ENCODE assay signal across 9 mouse cellular contexts in genomic region chr14:37033241-37033640, GRCm38 (mm10). TPM values are rescaled to one million over a fixed set of nuclear protein-coding genes. Genes with fewer than 3 reads are reported as not detected.
A peak's percentile ranks its signal among the peaks of the same experiment; 100 is the strongest.
DNase-seq lines count a peak whose midpoint lies in the region; ATAC-seq and TF ChIP-seq lines count a peak whose summit lies in the region.
"Had no signal": no experiment of that assay in that cellular context is flagged by ENCODE, and none has a peak within 500 bp of the region (broad histone marks: within the 10 kb centered on the region; RNA-seq: fewer than 3 reads in every experiment).

No protein-coding gene starts in this region.

- H3K4me2 ChIP-seq in intestine, postnatal 0 days (replicated peaks; ENCODE audit: low read depth), result no peak overlapping the region
- H3K4me2 ChIP-seq in myocyte (ENCODE audit: low read depth), result peak overlapping the region; percentile 99
- no peak overlapping the region for H3K4me2 ChIP-seq in stomach, postnatal 0 days (replicated peaks; ENCODE audit: low read depth)
- H3K4me2 ChIP-seq: embryonic facial prominence, embryonic 15.5 days had no signal

- intact Hi-C loops in left cerebral cortex, postnatal 4 days (cut with DNase I), result loop anchor here (2.0 kb wide), 1 partner anchor 166 kb away; no protein-coding TSS in a partner anchor

- H3K36me3 ChIP-seq in intestine, postnatal 0 days (ENCODE audit: control insufficient read depth, insufficient read depth), result no peaks in the 10 kb centered on the region
- no peaks in the 10 kb centered on the region for H3K36me3 ChIP-seq in myocyte (ENCODE audit: control insufficient read depth, insufficient read depth)
- no peaks in the 10 kb centered on the region for H3K36me3 ChIP-seq in stomach, postnatal 0 days (ENCODE audit: control insufficient read depth, insufficient read depth, low read length)
- H3K36me3 ChIP-seq: embryonic facial prominence, embryonic 15.5 days had no signal

- DNase-seq in 3T3-L1 (ENCODE audit: low read depth, low spot score), result peak; percentile 83
- DNase-seq in WW6 (ENCODE audit: low read depth, low spot score), result peak; percentile 29
- peak; percentile 83 to 88 for DNase-seq in cerebellum, postnatal 25 days
- peak; percentile 83 to 91 for DNase-seq in frontal cortex, postnatal 36 days (ENCODE audit: low spot score in 2 of 2)
- DNase-seq in left cerebral cortex, postnatal 4 days, result peak; percentile 82
- peak; percentile 69 for DNase-seq in stomach, postnatal 0 days (ENCODE audit: low spot score)

- TF ChIP-seq CTCF in intestine, postnatal 0 days (IDR thresholded peaks at IDR 0.05; ENCODE audit: low read depth), result peak; percentile 92
- peak; percentile 94 for TF ChIP-seq CTCF in stomach, postnatal 0 days (IDR thresholded peaks at IDR 0.05; ENCODE audit: low read depth)

- 12% methylated on average over 7 of the region's 7 CpGs for WGBS in intestine, postnatal 0 days
- WGBS in stomach, postnatal 0 days, result 13% methylated on average over 7 of the region's 7 CpGs

- TF ChIP-seq EP300 in stomach, postnatal 0 days (optimal IDR thresholded peaks at IDR 0.05), result no peak

- no peaks in the 10 kb centered on the region for H3K27me3 ChIP-seq in intestine, postnatal 0 days (replicated peaks; ENCODE audit: control insufficient read depth, insufficient read depth, low read length)
- H3K27me3 ChIP-seq in myocyte (ENCODE audit: control insufficient read depth, insufficient read depth, insufficient read length), result peaks cover 9% of the 10 kb centered on the region
- no peaks in the 10 kb centered on the region for H3K27me3 ChIP-seq in stomach, postnatal 0 days (ENCODE audit: control insufficient read depth, insufficient read depth, low read length)
- H3K27me3 ChIP-seq: embryonic facial prominence, embryonic 15.5 days had no signal

- H3K4me1 ChIP-seq in intestine, postnatal 0 days (replicated peaks; ENCODE audit: control insufficient read depth, insufficient read depth, low read length), result no peaks in the 10 kb centered on the region
- H3K4me1 ChIP-seq in stomach, postnatal 0 days (replicated peaks; ENCODE audit: control insufficient read depth, insufficient read depth), result no peaks in the 10 kb centered on the region
- H3K4me1 ChIP-seq: embryonic facial prominence, embryonic 15.5 days had no signal

- H3ac ChIP-seq in myocyte (ENCODE audit: control insufficient read depth, insufficient read length), result no peak overlapping the region

- H3K79me2 ChIP-seq in myocyte (ENCODE audit: control insufficient read depth, insufficient read depth), result no peaks in the 10 kb centered on the region

- H3K27ac ChIP-seq in intestine, postnatal 0 days (ENCODE audit: low read depth, low read length), result no peak overlapping the region
- no peak overlapping the region for H3K27ac ChIP-seq in stomach, postnatal 0 days (replicated peaks)
- H3K27ac ChIP-seq: embryonic facial prominence, embryonic 15.5 days had no signal

- no peaks in the 10 kb centered on the region for H3K9me3 ChIP-seq in intestine, postnatal 0 days (ENCODE audit: control insufficient read depth)
- H3K9me3 ChIP-seq in stomach, postnatal 0 days (ENCODE audit: control insufficient read depth, low read length), result no peaks in the 10 kb centered on the region
- H3K9me3 ChIP-seq: embryonic facial prominence, embryonic 15.5 days had no signal

- 0 out of 2 replicates have a peak, but pooled peaks have one; percentile 51 for ATAC-seq in intestine, postnatal 0 days
- ATAC-seq in stomach, postnatal 0 days (ENCODE audit: low FRiP score, low TSS enrichment), result no peak

- no peak overlapping the region for H3K9ac ChIP-seq in intestine, postnatal 0 days (ENCODE audit: low read depth, low read length)
- H3K9ac ChIP-seq in stomach, postnatal 0 days (ENCODE audit: low read length), result no peak overlapping the region
- H3K9ac ChIP-seq: embryonic facial prominence, embryonic 15.5 days had no signal

- TF ChIP-seq POLR2A in myocyte (IDR thresholded peaks at IDR 0.05; ENCODE audit: insufficient read length, low read depth), result no peak

- H3K4me3 ChIP-seq in intestine, postnatal 0 days (ENCODE audit: low read depth, low read length), result no peak overlapping the region
- no peak overlapping the region for H3K4me3 ChIP-seq in myocyte
- no peak overlapping the region for H3K4me3 ChIP-seq in stomach, postnatal 0 days (ENCODE audit: low read depth, low read length)
- H3K4me3 ChIP-seq: embryonic facial prominence, embryonic 15.5 days had no signal

TF ChIP-seq in myocyte, 11 proteins besides CTCF, POLR2A, EP300 and RAD21:
- TF ChIP-seq POLR2AphosphoS2 (IDR thresholded peaks at IDR 0.05; ENCODE audit: insufficient read length, low read depth) (no peak), SRF (IDR thresholded peaks at IDR 0.05; ENCODE audit: control insufficient read depth, insufficient read length, low read depth) (no peak), MAX (IDR thresholded peaks at IDR 0.05; ENCODE audit: low read depth) (no peak), MYOG (IDR thresholded peaks at IDR 0.05; ENCODE audit: control insufficient read depth in 1 of 3, insufficient read depth in 1 of 3, insufficient read length in 2 of 3, low read depth in 2 of 3) (peak in 1 of 3 experiments; percentile 7), REST (IDR thresholded peaks at IDR 0.05; ENCODE audit: insufficient read depth, insufficient read length) (no peak), TCF12 (IDR thresholded peaks at IDR 0.05; ENCODE audit: insufficient read depth, poor library complexity, severe bottlenecking) (no peak), CEBPB (IDR thresholded peaks at IDR 0.05; ENCODE audit: insufficient read depth, poor library complexity, severe bottlenecking) (no peak), USF1 (IDR thresholded peaks at IDR 0.05; ENCODE audit: low read depth) (no peak), E2F4 (IDR thresholded peaks at IDR 0.05; ENCODE audit: insufficient read depth) (no peak), TCF3 (IDR thresholded peaks at IDR 0.05; ENCODE audit: insufficient read length, low read depth) (no peak), MYOD1 (IDR thresholded peaks at IDR 0.05; ENCODE audit: control insufficient read depth in 1 of 3, insufficient read length in 2 of 3, low read depth in 2 of 3) (peak in 1 of 3 experiments; percentile 12)

RNA-seq across cellular contexts. Expression of gene Rgr, which starts 15.5 kb away (rescaled TPM):
- polyA plus RNA-seq in intestine, postnatal 0 days (2015; fragmentation: Nextera tagmentation; extraction: Ambion mirVana), result not detected in 2 replicates
- not detected for total RNA-seq in left cerebral cortex, postnatal 4 days (2021)
- not detected for polyA plus RNA-seq in myocyte (2012; fragmentation: generic; extraction: Trizol)
- 0.06 TPM in 1 of 2 replicates, not detected in the other for polyA plus RNA-seq in stomach, postnatal 0 days (2015; fragmentation: Nextera tagmentation; extraction: Ambion mirVana)

RNA-seq across cellular contexts. Expression of gene Lrit1, which starts 21.4 kb away (rescaled TPM):
- 0.03 TPM in 1 of 2 replicates, not detected in the other for polyA plus RNA-seq in intestine, postnatal 0 days (2015; fragmentation: Nextera tagmentation; extraction: Ambion mirVana)
- not detected for total RNA-seq in left cerebral cortex, postnatal 4 days (2021)
- polyA plus RNA-seq in myocyte (2012; fragmentation: generic; extraction: Trizol), result not detected
- not detected in 2 replicates for polyA plus RNA-seq in stomach, postnatal 0 days (2015; fragmentation: Nextera tagmentation; extraction: Ambion mirVana)
- polyA plus RNA-seq: embryonic facial prominence, embryonic 15.5 days had no signal

RNA-seq across cellular contexts. Expression of gene Lrit2, which starts 34.5 kb away (rescaled TPM):
- not detected in 2 replicates for polyA plus RNA-seq in intestine, postnatal 0 days (2015; fragmentation: Nextera tagmentation; extraction: Ambion mirVana)
- not detected for total RNA-seq in left cerebral cortex, postnatal 4 days (2021)
- not detected for polyA plus RNA-seq in myocyte (2012; fragmentation: generic; extraction: Trizol)
- not detected in 2 replicates for polyA plus RNA-seq in stomach, postnatal 0 days (2015; fragmentation: Nextera tagmentation; extraction: Ambion mirVana)
- polyA plus RNA-seq: embryonic facial prominence, embryonic 15.5 days had no signal

Comparison
In these comparisons a context has a peak if more than half of its experiments do, and no peak if none do; other contexts are left out.
1. DNase-seq: peak in every context shown above with its lines; median percentile 87 in frontal cortex, postnatal 36 days; 86 in cerebellum, postnatal 25 days; 83 in 3T3-L1; 82 in left cerebral cortex, postnatal 4 days; 69 in stomach, postnatal 0 days; 29 in WW6.